Mouse (Mus musculus) small intestine, adult 2 months (tissue): ENCODE results near the gene Ptpn13.

Experiments used
- CTCF ChIP-seq: fragments of 200-500 bp; IDR thresholded peaks from 2 replicates; pipeline ENCODE4 v1.5.1; 2012; ENCODE audit warnings: low read depth, mild to moderate bottlenecking, control low read depth, inconsistent platforms, low read length, moderate library complexity, mixed read lengths; ENCODE audit not compliant: insufficient replicate concordance, insufficient read length; ENCODE audit errors: extremely low read depth
- POLR2A ChIP-seq: fragments of 200-500 bp; IDR thresholded peaks from 2 replicates; pipeline ENCODE4 v1.6.1; 2012; ENCODE audit warnings: low read depth, mild to moderate bottlenecking, control low read depth, inconsistent platforms, low read length, moderate library complexity

- TF ChIP-seq POLR2A = no peak
- peak; percentile 10; the same call in 1 of the 2 replicates for TF ChIP-seq CTCF
These were observed 162.2 kb downstream of the Ptpn13 start for GRCm38 (mm10) chr5:103587219-103587618.
